Mouse (Mus musculus): Measurements from ENCODE around the gene Zswim3. TPM values are rescaled to one million over a fixed set of nuclear protein-coding genes. Genes with fewer than 3 reads are reported as not detected.

The Zswim3 gene
- 1 to 10 TPM; 3.7 to 6.0 TPM for total RNA-seq (2023)

GRCm38 (mm10) chr2:164804533-164805331 is at the start of gene Zswim3, which contains the start of gene Acot8:
TSS of gene Zswim3 (plus strand) at chr2:164805098.
TSS of gene Acot8 (minus strand) at chr2:164804882.

GRCm38 (mm10) chr2:164769258-164770037 is 35.5 kb upstream of the Zswim3 start, which contains the start of gene Ube2c:
TSS of gene Ube2c (plus strand) at chr2:164769898.

GRCm38 (mm10) chr2:164779481-164780086 is 25.3 kb upstream of the Zswim3 start, which contains the start of gene Tnnc2:
TSS of gene Tnnc2 (minus strand) at chr2:164779967.

GRCm38 (mm10) chr2:164785481-164786387 is 19.2 kb upstream of the Zswim3 start, which contains the start of gene Snx21:
TSS of gene Snx21 (plus strand) at chr2:164785823.

GRCm38 (mm10) chr2:164822636-164823165 is 17.8 kb downstream of the Zswim3 start, which contains the start of gene Zswim1:
TSS of gene Zswim1 (plus strand) at chr2:164822686.

GRCm38 (mm10) chr2:164828437-164828836 is 23.5 kb downstream of the Zswim3 start, which contains the start of gene Spata25:
TSS of gene Spata25 (minus strand) at chr2:164828537.

GRCm38 (mm10) chr2:164832748-164833301 is 27.9 kb downstream of the Zswim3 start, which contains the start of gene Ctsa:
TSS of gene Ctsa (plus strand) at chr2:164832873.

GRCm38 (mm10) chr2:164833314-164833959 is 28.5 kb downstream of the Zswim3 start, which contains the start of gene Neurl2:
TSS of gene Neurl2 (minus strand) at chr2:164833456.

GRCm38 (mm10) chr2:164857101-164857821 is 52.4 kb downstream of the Zswim3 start, which contains the start of gene Pltp:
TSS of gene Pltp (minus strand) at chr2:164857711.

Other genes starting within 250 kb of the Zswim3 start
- not detected for gene Wfdc2, start 242.7 kb upstream of the Zswim3 start, total RNA-seq (2023)
- gene Spint3, start 231.6 kb upstream of the Zswim3 start, total RNA-seq (2023): not detected
- gene Wfdc6a, start 219.7 kb upstream of the Zswim3 start, total RNA-seq (2023): not detected
- gene Eppin, start 211.5 kb upstream of the Zswim3 start, total RNA-seq (2023): not detected
- gene Wfdc6b, start 191.6 kb upstream of the Zswim3 start, total RNA-seq (2023): not detected
- not detected for gene Wfdc8, start 191.5 kb upstream of the Zswim3 start, total RNA-seq (2023)
- not detected for gene Wfdc16, start 166.3 kb upstream of the Zswim3 start, total RNA-seq (2023)
- gene Wfdc10, start 149.1 kb upstream of the Zswim3 start, total RNA-seq (2023): not detected
- gene Wfdc9, start 148.5 kb upstream of the Zswim3 start, total RNA-seq (2023): not detected
- not detected for gene Wfdc11, start 131.0 kb upstream of the Zswim3 start, total RNA-seq (2023)
- not detected for gene Wfdc13, start 120.0 kb upstream of the Zswim3 start, total RNA-seq (2023)
- gene Spint4, start 106.6 kb upstream of the Zswim3 start, total RNA-seq (2023): not detected
- not detected for gene Spint5, start 89.8 kb upstream of the Zswim3 start, total RNA-seq (2023)
- gene Wfdc3, start 59.2 kb upstream of the Zswim3 start, total RNA-seq (2023): not detected
- 10 to 100 TPM; 46.5 to 47.0 TPM for gene Dnttip1, start 59.1 kb upstream of the Zswim3 start, total RNA-seq (2023)
- 1 to 10 TPM; 2.4 to 2.7 TPM for gene Ube2c, start 35.2 kb upstream of the Zswim3 start, total RNA-seq (2023)
- gene Tnnc2, start 25.1 kb upstream of the Zswim3 start, total RNA-seq (2023): not detected
- gene Snx21, start 19.3 kb upstream of the Zswim3 start, total RNA-seq (2023): 1 to 10 TPM in 1 of 2 experiments, under 1 TPM in 1; 0.50 to 1.5 TPM
- gene Acot8, start 216 bp upstream of the Zswim3 start, total RNA-seq (2023): 10 to 100 TPM; 57.1 to 64.3 TPM
- gene Zswim1, start 17.6 kb downstream of the Zswim3 start, total RNA-seq (2023): 10 to 100 TPM in 1 of 2 experiments, 1 to 10 TPM in 1; 7.7 to 12.2 TPM
- gene Spata25, start 23.4 kb downstream of the Zswim3 start, total RNA-seq (2023): 1 to 10 TPM in 1 of 2 experiments, not detected in 1; 1.9 TPM
- gene Ctsa, start 27.8 kb downstream of the Zswim3 start, total RNA-seq (2023): 100 to 1,000 TPM; 217 to 222 TPM
- 1 to 10 TPM; 7.0 to 7.9 TPM for gene Neurl2, start 28.4 kb downstream of the Zswim3 start, total RNA-seq (2023)
- gene Pltp, start 52.6 kb downstream of the Zswim3 start, total RNA-seq (2023): 1 to 10 TPM; 8.2 to 10.0 TPM
- 100 to 1,000 TPM in 1 of 2 experiments, 10 to 100 TPM in 1; 93.2 to 104 TPM for gene Pcif1, start 74.2 kb downstream of the Zswim3 start, total RNA-seq (2023)
- gene Zfp335, start 106.7 kb downstream of the Zswim3 start, total RNA-seq (2023): 10 to 100 TPM; 60.9 to 65.7 TPM
- 1 to 10 TPM in 1 of 2 experiments, not detected in 1; 1.1 TPM for gene Mmp9, start 135.7 kb downstream of the Zswim3 start, total RNA-seq (2023)
- gene Slc12a5, start 155.7 kb downstream of the Zswim3 start, total RNA-seq (2023): 1 to 10 TPM; 2.1 to 3.4 TPM
- 10 to 100 TPM; 53.3 to 58.1 TPM for gene Ncoa5, start 229.8 kb downstream of the Zswim3 start, total RNA-seq (2023)

Data from B cell, adult 67 days (primary cell).